Mouse (Mus musculus) lung, embryonic 14.5 days (tissue): ENCODE measurements around the gene Pccb. TPM values are rescaled to one million over a fixed set of nuclear protein-coding genes. Genes with fewer than 3 reads are reported as not detected.

Experiments
- ATAC-seq: fragments of 200-750 bp; cut with Nextera tagmentation; 2 replicates; pipeline ENCODE4 v1.8.0; 2017; ENCODE audit warnings: mild to moderate bottlenecking, moderate TSS enrichment, moderate library complexity; ENCODE audit not compliant: insufficient read depth
- DNase-seq: peaks from one replicate; pipeline ENCODE4 v3.0.0-alpha.2; 2015
- H3K27ac ChIP-seq: fragments of 300-500 bp; sonication (generic); 2 replicates; pipeline ENCODE4 v1.5.1; 2014; ENCODE audit warnings: low read depth, mild to moderate bottlenecking, moderate library complexity
- H3K27me3 ChIP-seq: fragments of 300-500 bp; sonication (generic); 2 replicates; pipeline ENCODE4 v1.6.1; 2014; ENCODE audit warnings: low read length, control low read depth; ENCODE audit not compliant: insufficient read depth
- H3K36me3 ChIP-seq: fragments of 300-500 bp; sonication (generic); 2 replicates; pipeline ENCODE4 v1.6.1; 2014; ENCODE audit warnings: control low read depth; ENCODE audit not compliant: insufficient read depth
- H3K4me1 ChIP-seq: fragments of 300-500 bp; sonication (generic); 2 replicates; pipeline ENCODE4 v1.6.1; 2014; ENCODE audit warnings: antibody characterized with exemption, control low read depth; ENCODE audit not compliant: insufficient read depth
- H3K4me2 ChIP-seq: fragments of 300-500 bp; sonication (generic); 2 replicates; pipeline ENCODE4 v1.6.1; 2014; ENCODE audit warnings: mild to moderate bottlenecking
- H3K4me3 ChIP-seq: fragments of 300-500 bp; sonication (generic); 2 replicates; pipeline ENCODE4 v1.5.1; 2014; ENCODE audit warnings: low read depth, low read length
- H3K9ac ChIP-seq: fragments of 300-500 bp; sonication (generic); 2 replicates; pipeline ENCODE4 v1.6.1; 2014
- H3K9me3 ChIP-seq: fragments of 300-500 bp; sonication (generic); 2 replicates; pipeline ENCODE4 v1.6.1; 2016; ENCODE audit warnings: low read depth, low read length, control low read depth
- CTCF ChIP-seq: IDR thresholded peaks from 2 replicates; pipeline ENCODE4 v1.5.1; 2016; ENCODE audit warnings: antibody characterized with exemption, low read depth
- WGBS: fragments of 180-500 bp; shearing (Covaris S2); extraction: QIAGEN DNeasy Blood & Tissue Kit; methylation state at CpG from one replicate; pipeline ENCODE4 v1.1.7; 2014; 5-methylcytosine and 5-hydroxymethylcytosine counted together
- polyA plus RNA-seq: library from polyadenylated mRNA; unstranded; fragments of >200 nt; fragmentation: Nextera tagmentation; extraction: Ambion mirVana; gene quantifications from 2 replicates; pipeline ENCODE4 v1.2.1, GENCODE M21; 2014

Pccb gene
- polyA plus RNA-seq, 1 experiment from 2014 or later, result 22.4 TPM

DNA sequence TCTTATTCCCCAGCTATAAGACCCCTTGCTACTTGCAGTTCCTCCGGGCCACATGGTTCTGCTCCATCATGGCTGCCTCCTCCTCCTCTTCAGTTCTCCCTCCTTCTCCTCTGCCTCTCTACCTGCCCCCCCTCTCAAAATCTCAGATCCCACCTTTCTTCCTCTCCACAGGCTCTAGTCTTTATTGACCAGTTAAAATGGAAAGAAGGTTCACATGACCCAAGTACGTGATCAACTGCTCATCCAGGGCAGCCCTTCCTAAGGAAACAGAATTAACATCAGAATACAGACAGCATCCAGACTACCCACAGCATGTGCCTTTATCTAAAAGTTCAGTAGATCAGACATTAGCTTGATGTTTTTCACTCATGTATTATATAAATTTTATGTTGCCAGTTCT lies 65.2 kb downstream of the Pccb start:
- ATAC-seq (no peak), DNase-seq (no peak)
- H3K36me3 ChIP-seq, result no peaks in the 10 kb centered on the region
- 83% methylated on average over 2 of the region's 2 CpGs for WGBS
- no peak overlapping the region for H3K27ac ChIP-seq
- no peaks in the 10 kb centered on the region for H3K27me3 ChIP-seq
- H3K4me2 ChIP-seq, result no peak overlapping the region
- H3K9ac ChIP-seq, result no peak overlapping the region
- no peak overlapping the region for H3K4me3 ChIP-seq
- no peaks in the 10 kb centered on the region for H3K4me1 ChIP-seq
- no peaks in the 10 kb centered on the region for H3K9me3 ChIP-seq
- no peak for TF ChIP-seq CTCF

DNA sequence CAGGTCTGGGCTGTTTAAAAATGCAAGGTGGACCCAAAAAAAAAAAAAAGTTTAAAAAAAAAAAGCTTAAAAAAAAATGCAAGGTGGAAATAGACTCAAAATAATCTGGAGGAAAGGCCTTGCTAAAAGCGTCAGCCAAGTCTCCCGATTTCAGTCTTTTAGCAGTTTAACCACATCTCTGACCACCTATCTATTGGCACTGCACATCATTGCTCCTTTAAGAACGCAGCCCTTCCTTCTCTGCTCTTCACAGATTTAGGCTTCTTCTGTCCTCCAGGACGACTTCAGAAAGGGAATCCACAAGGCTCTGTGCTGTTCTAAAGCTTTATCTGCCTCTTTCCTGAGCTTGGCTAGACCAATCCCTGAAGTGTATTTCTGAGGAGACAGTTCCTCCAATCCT lies 70.6 kb downstream of the Pccb start:
- no peak for DNase-seq
- Histone ChIP-seq H3K27me3 (no peaks in the 10 kb centered on the region), H3K36me3 (peaks cover 10% of the 10 kb centered on the region; the same call in 1 of the 2 replicates), H3K9me3 (no peaks in the 10 kb centered on the region), H3K4me3 (no peak overlapping the region), H3K4me2 (no peak overlapping the region), H3K9ac (no peak overlapping the region), H3K4me1 (no peaks in the 10 kb centered on the region), H3K27ac (no peak overlapping the region)
- no peak for TF ChIP-seq CTCF
- ATAC-seq, result no peak
- 73% methylated on average over 4 of the region's 4 CpGs for WGBS

DNA sequence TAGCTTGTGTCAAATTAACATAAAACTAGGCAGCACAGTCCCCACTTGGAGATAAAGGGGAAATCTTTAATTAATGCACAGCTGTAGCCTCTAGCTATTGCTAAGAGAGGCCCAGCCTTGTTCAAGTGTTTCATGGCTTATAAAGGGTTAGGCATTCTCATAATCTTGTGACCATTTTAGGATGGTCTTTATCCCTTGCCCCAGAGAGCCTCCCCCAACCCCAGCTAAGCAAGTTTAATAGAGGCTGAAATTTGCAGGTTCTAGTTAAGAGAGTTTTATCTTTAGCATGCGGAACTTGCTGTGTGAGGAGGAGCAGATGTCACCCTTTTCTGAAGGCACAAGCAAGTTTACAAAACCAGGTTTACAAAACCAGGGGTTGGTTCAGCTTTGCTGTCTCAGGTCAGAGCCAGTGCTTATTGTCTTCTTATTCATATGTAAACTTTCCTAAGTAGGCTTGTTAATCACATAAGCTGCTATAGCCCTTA lies 71.2 kb downstream of the Pccb start:
- no peaks in the 10 kb centered on the region for H3K4me1 ChIP-seq
- DNase-seq, result no peak
- ATAC-seq, result no peak
- 61% methylated on average over 1 of the region's 1 CpGs for WGBS
- H3K4me2 ChIP-seq, result no peak overlapping the region
- no peaks in the 10 kb centered on the region for H3K27me3 ChIP-seq
- H3K9me3 ChIP-seq, result no peaks in the 10 kb centered on the region
- no peak overlapping the region for H3K27ac ChIP-seq
- TF ChIP-seq CTCF, result no peak
- peaks cover 11% of the 10 kb centered on the region; the same call in 1 of the 2 replicates for H3K36me3 ChIP-seq
- H3K9ac ChIP-seq, result no peak overlapping the region
- H3K4me3 ChIP-seq, result no peak overlapping the region

DNA sequence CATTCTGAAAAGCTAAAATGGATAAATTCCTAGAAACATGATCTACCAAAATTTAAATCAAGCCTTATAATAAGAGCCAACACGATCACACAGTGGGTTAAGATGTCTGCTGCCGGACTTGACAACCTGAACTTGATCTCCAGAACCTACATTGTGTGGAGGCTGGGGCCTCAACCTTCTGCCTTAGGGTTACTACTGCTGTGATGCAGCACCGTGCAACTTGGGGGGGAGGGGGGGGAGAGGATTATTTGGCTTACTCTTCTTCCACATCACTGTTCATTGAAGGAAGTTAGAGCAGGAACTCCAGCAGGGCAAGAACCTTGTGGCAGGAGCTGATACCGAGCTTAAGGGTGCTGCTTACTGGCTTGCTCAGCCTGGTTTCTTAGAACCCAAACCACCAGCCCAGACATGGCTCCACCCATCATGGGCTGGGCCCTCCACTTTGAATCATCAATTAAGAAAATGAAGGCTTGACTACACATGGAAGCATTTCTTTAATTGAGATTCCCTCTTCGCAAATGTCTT lies 71.7 kb downstream of the Pccb start:
- 73% methylated on average over 5 of the region's 5 CpGs for WGBS
- no peaks in the 10 kb centered on the region for H3K4me1 ChIP-seq
- no peak overlapping the region for H3K4me2 ChIP-seq
- H3K9me3 ChIP-seq, result no peaks in the 10 kb centered on the region
- TF ChIP-seq CTCF, result no peak
- ATAC-seq (no peak), DNase-seq (no peak)
- H3K27ac ChIP-seq, result no peak overlapping the region
- H3K27me3 ChIP-seq, result no peaks in the 10 kb centered on the region
- H3K9ac ChIP-seq, result no peak overlapping the region
- no peak overlapping the region for H3K4me3 ChIP-seq
- H3K36me3 ChIP-seq, result peaks cover 13% of the 10 kb centered on the region; the same call in 1 of the 2 replicates

DNA sequence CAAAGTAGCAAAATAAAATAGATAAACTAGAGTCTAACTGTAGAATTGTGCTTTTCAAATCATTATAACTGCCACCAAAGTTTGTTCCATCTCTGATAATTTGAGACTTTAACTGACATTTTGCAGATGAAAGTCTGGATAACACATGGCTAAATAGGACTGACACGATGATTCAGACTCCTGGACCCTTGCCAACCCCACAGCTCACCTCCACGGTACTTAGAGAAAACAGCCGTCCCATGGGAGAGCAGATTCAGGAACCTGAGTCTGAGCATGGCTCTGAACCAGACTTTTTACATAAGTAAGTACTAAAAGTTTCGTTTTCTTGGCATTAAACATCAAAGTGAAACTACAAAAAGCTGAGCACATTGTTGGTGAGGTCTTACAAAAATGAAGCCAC lies 83.2 kb downstream of the Pccb start:
- no peak for TF ChIP-seq CTCF

DNA sequence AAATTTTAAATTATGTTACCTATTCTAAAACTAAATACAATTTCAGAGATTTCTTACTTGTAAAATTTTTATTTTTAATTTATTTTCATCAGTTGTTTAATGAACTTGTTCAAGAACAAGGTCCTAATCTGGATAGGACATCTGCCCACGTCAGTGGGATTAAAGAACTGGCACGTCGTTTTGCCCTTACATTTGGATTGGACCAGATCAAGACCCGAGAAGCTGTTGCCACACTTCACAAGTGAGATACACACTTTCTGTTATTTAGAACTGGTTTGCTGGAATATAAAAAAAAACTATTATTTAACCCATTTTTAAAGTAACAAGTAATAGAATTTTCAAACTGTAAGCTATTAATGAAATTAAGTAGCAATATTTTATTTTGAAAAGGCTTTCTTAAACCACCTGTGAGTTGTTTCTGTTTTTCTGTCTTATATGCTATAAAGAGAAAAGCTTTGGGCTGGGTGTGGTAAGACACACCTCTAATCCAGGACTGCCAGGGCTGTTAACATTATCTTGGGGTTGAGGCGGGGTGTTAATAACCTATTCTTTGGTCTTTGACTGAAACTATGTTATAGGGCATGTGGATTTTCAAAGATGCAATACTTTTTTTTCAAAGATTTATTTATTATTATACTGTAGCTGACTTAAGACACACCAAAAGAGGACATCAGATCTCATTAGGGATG lies 89.9 kb downstream of the Pccb start:
- H3K4me1 ChIP-seq, result no peaks in the 10 kb centered on the region
- H3K27ac ChIP-seq, result no peak overlapping the region
- no peaks in the 10 kb centered on the region for H3K27me3 ChIP-seq
- DNase-seq (no peak), ATAC-seq (no peak)
- peaks cover 7% of the 10 kb centered on the region; the same call in 1 of the 2 replicates for H3K36me3 ChIP-seq
- no peak overlapping the region for H3K4me3 ChIP-seq
- H3K9ac ChIP-seq, result no peak overlapping the region
- 86% methylated on average over 5 of the region's 5 CpGs for WGBS
- H3K4me2 ChIP-seq, result no peak overlapping the region
- no peaks in the 10 kb centered on the region for H3K9me3 ChIP-seq
- TF ChIP-seq CTCF, result no peak

More for the DNA sequence above, 83.2 kb downstream of the Pccb start:
- Histone ChIP-seq H3K9me3 (no peaks in the 10 kb centered on the region), H3K4me1 (no peaks in the 10 kb centered on the region), H3K4me3 (no peak overlapping the region), H3K9ac (no peak overlapping the region), H3K4me2 (no peak overlapping the region), H3K36me3 (peaks cover 35% of the 10 kb centered on the region), H3K27ac (no peak overlapping the region), H3K27me3 (no peaks in the 10 kb centered on the region)
- no peak for DNase-seq
- WGBS, result 63% methylated on average over 4 of the region's 4 CpGs
- no peak for ATAC-seq

DNA sequence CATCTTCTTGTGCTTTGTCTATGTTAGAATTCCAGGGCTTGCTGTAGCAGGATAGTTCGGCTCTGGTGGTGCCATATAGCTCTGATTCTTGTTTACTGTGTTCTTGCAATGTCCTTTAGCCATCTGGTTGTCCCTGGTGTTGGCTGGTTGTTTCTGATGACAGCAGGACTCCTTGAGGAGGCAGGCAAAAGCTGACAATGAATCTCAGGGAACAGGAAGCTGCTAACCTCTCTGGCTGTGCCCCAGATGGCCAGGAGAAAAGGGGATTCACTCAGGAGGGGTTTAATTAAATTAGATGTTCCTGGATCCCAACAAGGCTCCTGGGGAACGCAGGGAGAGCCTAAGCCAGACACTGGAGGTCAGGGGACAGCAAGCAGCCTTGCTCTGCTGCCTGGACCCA lies 92.7 kb downstream of the Pccb start:
- Histone ChIP-seq H3K27me3 (no peaks in the 10 kb centered on the region), H3K4me1 (no peaks in the 10 kb centered on the region), H3K36me3 (peaks cover 3% of the 10 kb centered on the region; the same call in 1 of the 2 replicates), H3K9me3 (no peaks in the 10 kb centered on the region), H3K9ac (no peak overlapping the region), H3K4me2 (no peak overlapping the region), H3K27ac (no peak overlapping the region), H3K4me3 (no peak overlapping the region)
- no peak for DNase-seq
- ATAC-seq, result no peak
- no peak for TF ChIP-seq CTCF
- WGBS, result 56% methylated on average over 2 of the region's 2 CpGs

Other genes starting within 250 kb of the Pccb start
- gene Msl2, start 39.2 kb upstream of the Pccb start, polyA plus RNA-seq, result 7.4 and 8.4 TPM in 2 replicates
- 14.2 and 14.4 TPM in 2 replicates for gene Ppp2r3a, start 216.9 kb upstream of the Pccb start, polyA plus RNA-seq